Mouse (Mus musculus): ENCODE measurements around the gene Tmem191c. TPM values are rescaled to one million over a fixed set of nuclear protein-coding genes. Genes with fewer than 3 reads are reported as not detected.
A peak's percentile ranks its signal among the peaks of the same experiment; 100 is the strongest.

Tmem191c gene
- total and polyA plus RNA-seq, 3 experiments, result 3.3 to 7.5 TPM; not detected in 1

GRCm38 (mm10) chr16:17271856-17272255 lies 4.0 kb upstream of the Tmem191c start:
- peak overlapping the region; percentile 9; the same call in 1 of the 2 replicates for H3K9ac ChIP-seq (ENCODE audit: control insufficient read depth, low read depth, low read length, poor library complexity, severe bottlenecking)
- peaks cover 4 to 22% of the 10 kb centered on the region in 2 experiments for H3K4me1 ChIP-seq (ENCODE audit: control insufficient read depth in 1 of 2, insufficient read depth in 2 of 2, low read length in 2 of 2)
- H3K9me3 ChIP-seq (replicated peaks; ENCODE audit: insufficient read depth, low read length), result no peaks in the 10 kb centered on the region
- peak; percentile 64 for DNase-seq (ENCODE audit: low read depth, low spot score)
- no peak overlapping the region for H3K4me3 ChIP-seq (ENCODE audit: control insufficient read depth in 1 of 2, insufficient read depth in 1 of 2, low read depth in 2 of 2, low read length in 2 of 2)
- TF ChIP-seq GATA1 (IDR thresholded peaks at IDR 0.05; ENCODE audit: low read depth, low read length) (no peak), MXI1 (IDR thresholded peaks at IDR 0.05; ENCODE audit: low read depth, low read length) (0 out of 2 replicates have a peak, but pooled peaks have one; percentile 52), MAFK (IDR thresholded peaks at IDR 0.05; ENCODE audit: borderline replicate concordance, low read depth, low read length) (no peak), NRF1 (IDR thresholded peaks at IDR 0.05; ENCODE audit: insufficient read depth, low read depth, low read length, poor library complexity, severe bottlenecking) (no peak), KAT2A (conservative IDR thresholded peaks at IDR 0.05; ENCODE audit: low read depth, low read length) (no peak), CHD1 (IDR thresholded peaks at IDR 0.05; ENCODE audit: low read depth, low read length) (no peak), UBTF (IDR thresholded peaks at IDR 0.05; ENCODE audit: borderline replicate concordance, insufficient read depth, low read depth, low read length) (no peak), ELF1 (IDR thresholded peaks at IDR 0.05; ENCODE audit: low read depth, low read length) (no peak), SMC3 (IDR thresholded peaks at IDR 0.05; ENCODE audit: low read depth, low read length) (no peak), ETS1 (IDR thresholded peaks at IDR 0.05; ENCODE audit: low read depth, low read length) (no peak), TCF12 (IDR thresholded peaks at IDR 0.05; ENCODE audit: low read depth, low read length) (no peak), RAD21 (IDR thresholded peaks at IDR 0.05; ENCODE audit: low read depth, low read length) (no peak), MAX (IDR thresholded peaks at IDR 0.05; ENCODE audit: low read length) (peak; percentile 53; the same call in 1 of the 2 replicates)
- H3K79me2 ChIP-seq (ENCODE audit: control insufficient read depth, insufficient read depth, low read length, poor library complexity), result no peaks in the 10 kb centered on the region; the same call in 1 of the 2 replicates
- H3K27me3 ChIP-seq (ENCODE audit: control insufficient read depth in 1 of 2, insufficient read depth in 2 of 2, low read length in 2 of 2), result no peaks in the 10 kb centered on the region
- peak overlapping the region; percentile 5; the same call in 1 of the 2 replicates for H3K27ac ChIP-seq (ENCODE audit: control insufficient read depth, low read depth, low read length)
- peaks cover 0 to 12% of the 10 kb centered on the region in 2 experiments; a peak in 2 of 4 replicates for H3K36me3 ChIP-seq (ENCODE audit: control insufficient read depth in 1 of 2, insufficient read depth in 2 of 2, low read length in 2 of 2)

- peak overlapping the region; percentile 62 to 73 for H3K4me3 ChIP-seq (ENCODE audit: control insufficient read depth in 1 of 2, insufficient read depth in 1 of 2, low read depth in 2 of 2, low read length in 2 of 2)
- no peak overlapping the region for H3K27ac ChIP-seq (ENCODE audit: control insufficient read depth, low read depth, low read length)
- no peaks in the 10 kb centered on the region for H3K36me3 ChIP-seq (ENCODE audit: control insufficient read depth in 1 of 2, insufficient read depth in 2 of 2, low read length in 2 of 2)
- no peaks in the 10 kb centered on the region for H3K9me3 ChIP-seq (replicated peaks; ENCODE audit: insufficient read depth, low read length)
- no peaks in the 10 kb centered on the region for H3K79me2 ChIP-seq (ENCODE audit: control insufficient read depth, insufficient read depth, low read length, poor library complexity)
- H3K27me3 ChIP-seq (ENCODE audit: control insufficient read depth in 1 of 2, insufficient read depth in 2 of 2, low read length in 2 of 2), result no peaks in the 10 kb centered on the region
- H3K9ac ChIP-seq (ENCODE audit: control insufficient read depth, low read depth, low read length, poor library complexity, severe bottlenecking), result peak overlapping the region; percentile 66
- 0 out of 4 replicates have a peak, but pooled peaks cover 0 to 4% of the 10 kb centered on the region in 2 experiments for H3K4me1 ChIP-seq (ENCODE audit: control insufficient read depth in 1 of 2, insufficient read depth in 2 of 2, low read length in 2 of 2)
- DNase-seq (ENCODE audit: low read depth, low spot score), result peak; percentile 94
- TF ChIP-seq HCFC1 (IDR thresholded peaks at IDR 0.05; ENCODE audit: low read depth, low read length) (0 out of 2 replicates have a peak, but pooled peaks have one; percentile 30), SMC3 (IDR thresholded peaks at IDR 0.05; ENCODE audit: low read depth, low read length) (peak; percentile 98), MXI1 (IDR thresholded peaks at IDR 0.05; ENCODE audit: low read depth, low read length) (peak; percentile 78), SIN3A (IDR thresholded peaks at IDR 0.05; ENCODE audit: low read length) (peak; percentile 59), ETS1 (IDR thresholded peaks at IDR 0.05; ENCODE audit: low read depth, low read length) (0 out of 2 replicates have a peak, but pooled peaks have one; percentile 7), POLR2A (IDR thresholded peaks at IDR 0.05; ENCODE audit: control insufficient read depth in 1 of 2, insufficient read depth in 1 of 2, low read depth in 1 of 2, low read length in 2 of 2, poor library complexity in 1 of 2) (peak; percentile 44 to 45; a peak in 1 of 4 replicates), ELF1 (IDR thresholded peaks at IDR 0.05; ENCODE audit: low read depth, low read length) (no peak), MEF2A (IDR thresholded peaks at IDR 0.05; ENCODE audit: extremely low read depth, insufficient replicate concordance, low read depth, low read length, poor library complexity, severe bottlenecking) (no peak), ZC3H11A (IDR thresholded peaks at IDR 0.05; ENCODE audit: low read depth, low read length) (peak; percentile 96), ZKSCAN1 (IDR thresholded peaks at IDR 0.05; ENCODE audit: low read depth, low read length) (peak; percentile 4; the same call in 1 of the 2 replicates), CHD1 (IDR thresholded peaks at IDR 0.05; ENCODE audit: low read depth, low read length) (no peak), USF2 (IDR thresholded peaks at IDR 0.05; ENCODE audit: borderline replicate concordance in 1 of 2, insufficient read depth in 1 of 2, low read depth in 1 of 2, low read length in 2 of 2) (no peak), TBP (IDR thresholded peaks at IDR 0.05; ENCODE audit: low read depth, low read length) (peak; percentile 64; the same call in 1 of the 2 replicates), RCOR1 (IDR thresholded peaks at IDR 0.05; ENCODE audit: low read depth, low read length) (no peak), KAT2A (conservative IDR thresholded peaks at IDR 0.05; ENCODE audit: low read depth, low read length) (no peak), RAD21 (IDR thresholded peaks at IDR 0.05; ENCODE audit: low read depth, low read length) (peak; percentile 96), ZNF384 (IDR thresholded peaks at IDR 0.05; ENCODE audit: low read depth, low read length) (peak; percentile 24; the same call in 1 of the 2 replicates), POLR2AphosphoS2 (IDR thresholded peaks at IDR 0.05; ENCODE audit: low read length) (no peak), MAZ (IDR thresholded peaks at IDR 0.05; ENCODE audit: low read depth, low read length) (0 out of 2 replicates have a peak, but pooled peaks have one; percentile 38), CTCF (IDR thresholded peaks at IDR 0.05 in 2 of 3, conservative IDR thresholded peaks at IDR 0.05 in 1 of 3; ENCODE audit: control insufficient read depth in 1 of 3, insufficient read depth in 1 of 3, low read depth in 2 of 3, low read length in 3 of 3, poor library complexity in 1 of 3, severe bottlenecking in 1 of 3) (peak; percentile 49 to 99 (median 96))
Observed at GRCm38 (mm10) chr16:17276164-17277151, 581 bp downstream of the Tmem191c start.

All from MEL (cell line).